9 mouse cellular contexts compared by ENCODE assay signal in the genomic region with DNA sequence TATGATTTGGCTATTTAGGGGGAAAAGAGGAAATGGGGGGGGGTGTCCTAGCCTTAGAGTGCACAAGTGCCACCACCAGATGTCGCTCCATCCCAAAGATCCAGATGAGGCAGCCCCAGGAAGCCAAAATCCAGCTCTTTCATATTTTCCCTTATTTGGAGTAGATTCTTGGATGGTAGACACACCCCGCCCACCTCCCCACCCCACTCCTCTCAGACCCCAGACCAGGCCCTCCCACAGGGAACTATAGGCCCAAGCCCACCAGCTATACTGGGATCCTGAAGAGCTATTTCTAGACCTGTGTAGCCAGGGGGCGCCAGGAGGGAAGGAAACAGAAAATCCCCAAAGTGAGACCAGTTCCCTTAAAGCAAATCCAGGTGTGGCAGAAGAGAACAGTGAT. TPM values are rescaled to one million over a fixed set of nuclear protein-coding genes. Genes with fewer than 3 reads are reported as not detected.
DNase-seq lines count a peak whose midpoint lies in the region; ATAC-seq and TF ChIP-seq lines count a peak whose summit lies in the region.
"Had no signal": no experiment of that assay in that cellular context is flagged by ENCODE, and none has a peak within 500 bp of the region (broad histone marks: within the 10 kb centered on the region; RNA-seq: fewer than 3 reads in every experiment).

No protein-coding gene starts in this region.

- peaks cover 2% of the 10 kb centered on the region; the same call in 1 of the 2 replicates for H3K9me3 ChIP-seq in embryonic facial prominence, embryonic 10.5 days
- H3K9me3 ChIP-seq in limb, embryonic 10.5 days (replicated peaks): no peaks in the 10 kb centered on the region
- no peaks in the 10 kb centered on the region for H3K9me3 ChIP-seq in midbrain, embryonic 14.5 days (ENCODE audit: control insufficient read depth, low read length)
- no peaks in the 10 kb centered on the region for H3K9me3 ChIP-seq in stomach, postnatal 0 days (ENCODE audit: control insufficient read depth, low read length)
- H3K9me3 ChIP-seq: G1E had no signal

- no peak for ATAC-seq in cerebellum, adult (ENCODE audit: insufficient number of reproducible peaks, low FRiP score, low TSS enrichment)
- ATAC-seq in midbrain, embryonic 14.5 days (ENCODE audit: low FRiP score, low TSS enrichment): no peak
- ATAC-seq in stomach, postnatal 0 days (ENCODE audit: low FRiP score, low TSS enrichment): peak; percentile 24; the same call in 1 of the 2 replicates

- H3K36me3 ChIP-seq in embryonic facial prominence, embryonic 10.5 days (replicated peaks): peaks cover 4% of the 10 kb centered on the region
- peaks cover 4% of the 10 kb centered on the region for H3K36me3 ChIP-seq in limb, embryonic 10.5 days
- H3K36me3 ChIP-seq in midbrain, embryonic 14.5 days (ENCODE audit: control insufficient read depth, insufficient read depth, low read length): no peaks in the 10 kb centered on the region
- H3K36me3 ChIP-seq in stomach, postnatal 0 days (ENCODE audit: control insufficient read depth, insufficient read depth, low read length): no peaks in the 10 kb centered on the region
- H3K36me3 ChIP-seq: G1E had no signal

- peak overlapping the region; percentile 87; the same call in 1 of the 2 replicates for H3K27ac ChIP-seq in embryonic facial prominence, embryonic 10.5 days (replicated peaks)
- H3K27ac ChIP-seq in limb, embryonic 10.5 days: peak overlapping the region; percentile 89; the same call in 1 of the 2 replicates
- no peak overlapping the region for H3K27ac ChIP-seq in midbrain, embryonic 14.5 days (replicated peaks; ENCODE audit: low read depth, low read length)
- H3K27ac ChIP-seq in stomach, postnatal 0 days (replicated peaks): peak overlapping the region; percentile 93

- no peak overlapping the region for H3K9ac ChIP-seq in midbrain, embryonic 14.5 days (replicated peaks; ENCODE audit: low read length)
- H3K9ac ChIP-seq in stomach, postnatal 0 days (ENCODE audit: low read length): peak overlapping the region; percentile 67

- WGBS in embryonic facial prominence, embryonic 10.5 days: 11% methylated on average over 3 of the region's 3 CpGs
- WGBS in limb, embryonic 10.5 days: 4% methylated on average over 3 of the region's 3 CpGs
- WGBS in midbrain, embryonic 14.5 days: 19% methylated on average over 3 of the region's 3 CpGs
- 6% methylated on average over 3 of the region's 3 CpGs for WGBS in stomach, postnatal 0 days

- H3K4me1 ChIP-seq in embryonic facial prominence, embryonic 10.5 days: peaks cover 15% of the 10 kb centered on the region
- H3K4me1 ChIP-seq in limb, embryonic 10.5 days: peaks cover 12% of the 10 kb centered on the region
- H3K4me1 ChIP-seq in midbrain, embryonic 14.5 days (ENCODE audit: control insufficient read depth, insufficient read depth, low read length): peaks cover 3% of the 10 kb centered on the region; the same call in 1 of the 2 replicates
- no peaks in the 10 kb centered on the region for H3K4me1 ChIP-seq in stomach, postnatal 0 days (replicated peaks; ENCODE audit: control insufficient read depth, insufficient read depth)

- H3K27me3 ChIP-seq in embryonic facial prominence, embryonic 10.5 days (replicated peaks; ENCODE audit: low read depth, poor library complexity, severe bottlenecking): no peaks in the 10 kb centered on the region
- H3K27me3 ChIP-seq in limb, embryonic 10.5 days (ENCODE audit: low read depth, poor library complexity, severe bottlenecking): peaks cover 24% of the 10 kb centered on the region
- no peaks in the 10 kb centered on the region for H3K27me3 ChIP-seq in midbrain, embryonic 14.5 days (ENCODE audit: control insufficient read depth, insufficient read depth, low read length)
- H3K27me3 ChIP-seq in stomach, postnatal 0 days (ENCODE audit: control insufficient read depth, insufficient read depth, low read length): no peaks in the 10 kb centered on the region

- H3K4me3 ChIP-seq in embryonic facial prominence, embryonic 10.5 days: peak overlapping the region; percentile 61
- H3K4me3 ChIP-seq in limb, embryonic 10.5 days: peak overlapping the region; percentile 58; the same call in 1 of the 2 replicates
- no peak overlapping the region for H3K4me3 ChIP-seq in midbrain, embryonic 14.5 days (replicated peaks; ENCODE audit: low read depth, low read length)
- H3K4me3 ChIP-seq in stomach, postnatal 0 days (ENCODE audit: low read depth, low read length): peak overlapping the region; percentile 44

- peak; percentile 44 for DNase-seq in cerebellum, adult 11 months
- peak; percentile 62 for DNase-seq in ZHBTc4 (ENCODE audit: low read depth, low spot score)
- DNase-seq in embryonic facial prominence, embryonic 10.5 days (ENCODE audit: low spot score): peak; percentile 77
- DNase-seq in heart, postnatal 4 days: peak; percentile 81
- DNase-seq in limb, embryonic 10.5 days (ENCODE audit: low spot score): peak; percentile 75
- peak; percentile 79 for DNase-seq in midbrain, embryonic 14.5 days
- peak; percentile 68 for DNase-seq in stomach, postnatal 0 days (ENCODE audit: low spot score)

- peak; percentile 74 for TF ChIP-seq CTCF in stomach, postnatal 0 days (IDR thresholded peaks at IDR 0.05; ENCODE audit: low read depth)

- TF ChIP-seq EP300 in stomach, postnatal 0 days (optimal IDR thresholded peaks at IDR 0.05): no peak

- H3K4me2 ChIP-seq in midbrain, embryonic 14.5 days (ENCODE audit: low read length): 0 out of 2 replicates have a peak overlapping the region, but pooled peaks have one; percentile 59
- peak overlapping the region; percentile 59 for H3K4me2 ChIP-seq in stomach, postnatal 0 days (replicated peaks; ENCODE audit: low read depth)

RNA-seq across cellular contexts. Expression of a gene that starts 1.0 kb away (rescaled TPM):
- polyA plus RNA-seq in embryonic facial prominence, embryonic 10.5 days (2016; fragmentation: Nextera tagmentation; extraction: Ambion mirVana): 315 and 331 TPM in 2 replicates
- total RNA-seq in heart, postnatal 4 days (2021): 100 to 1,000 TPM; 375 to 378 TPM
- 273 and 333 TPM in 2 replicates for polyA plus RNA-seq in limb, embryonic 10.5 days (2016; fragmentation: Nextera tagmentation; extraction: Ambion mirVana)
- polyA plus RNA-seq in midbrain, embryonic 14.5 days (2014; fragmentation: Nextera tagmentation; extraction: Ambion mirVana): 72.5 and 102 TPM in 2 replicates
- 256 and 289 TPM in 2 replicates for polyA plus RNA-seq in stomach, postnatal 0 days (2015; fragmentation: Nextera tagmentation; extraction: Ambion mirVana)

RNA-seq across cellular contexts. Expression of a gene that starts 5.8 kb away (rescaled TPM):
- 25.9 and 27.8 TPM in 2 replicates for polyA plus RNA-seq in embryonic facial prominence, embryonic 10.5 days (2016; fragmentation: Nextera tagmentation; extraction: Ambion mirVana)
- total RNA-seq in heart, postnatal 4 days (2021): 10 to 100 TPM; 57.6 to 61.6 TPM
- 25.2 and 29.8 TPM in 2 replicates for polyA plus RNA-seq in limb, embryonic 10.5 days (2016; fragmentation: Nextera tagmentation; extraction: Ambion mirVana)
- 19.5 and 49.3 TPM in 2 replicates for polyA plus RNA-seq in midbrain, embryonic 14.5 days (2014; fragmentation: Nextera tagmentation; extraction: Ambion mirVana)
- polyA plus RNA-seq in stomach, postnatal 0 days (2015; fragmentation: Nextera tagmentation; extraction: Ambion mirVana): 20.9 TPM in 2 replicates

RNA-seq across cellular contexts. Expression of a gene that starts 22.0 kb away (rescaled TPM):
- 846 and 850 TPM in 2 replicates for polyA plus RNA-seq in embryonic facial prominence, embryonic 10.5 days (2016; fragmentation: Nextera tagmentation; extraction: Ambion mirVana)
- total RNA-seq in heart, postnatal 4 days (2021): 100 to 1,000 TPM; 297 to 347 TPM
- polyA plus RNA-seq in limb, embryonic 10.5 days (2016; fragmentation: Nextera tagmentation; extraction: Ambion mirVana): 862 and 901 TPM in 2 replicates
- 527 and 538 TPM in 2 replicates for polyA plus RNA-seq in midbrain, embryonic 14.5 days (2014; fragmentation: Nextera tagmentation; extraction: Ambion mirVana)
- polyA plus RNA-seq in stomach, postnatal 0 days (2015; fragmentation: Nextera tagmentation; extraction: Ambion mirVana): 762 and 787 TPM in 2 replicates

RNA-seq across cellular contexts. Expression of a gene that starts 33.1 kb away (rescaled TPM):
- 68.8 and 70.4 TPM in 2 replicates for polyA plus RNA-seq in embryonic facial prominence, embryonic 10.5 days (2016; fragmentation: Nextera tagmentation; extraction: Ambion mirVana)
- 10 to 100 TPM; 39.3 to 46.4 TPM for total RNA-seq in heart, postnatal 4 days (2021)
- 69.0 and 80.5 TPM in 2 replicates for polyA plus RNA-seq in limb, embryonic 10.5 days (2016; fragmentation: Nextera tagmentation; extraction: Ambion mirVana)
- polyA plus RNA-seq in midbrain, embryonic 14.5 days (2014; fragmentation: Nextera tagmentation; extraction: Ambion mirVana): 64.9 and 76.8 TPM in 2 replicates
- 59.5 and 71.1 TPM in 2 replicates for polyA plus RNA-seq in stomach, postnatal 0 days (2015; fragmentation: Nextera tagmentation; extraction: Ambion mirVana)

RNA-seq across cellular contexts. Expression of a gene that starts 33.5 kb away (rescaled TPM):
- polyA plus RNA-seq in embryonic facial prominence, embryonic 10.5 days (2016; fragmentation: Nextera tagmentation; extraction: Ambion mirVana): 4.2 and 4.7 TPM in 2 replicates
- 10 to 100 TPM; 11.7 to 12.5 TPM for total RNA-seq in heart, postnatal 4 days (2021)
- 3.4 and 5.0 TPM in 2 replicates for polyA plus RNA-seq in limb, embryonic 10.5 days (2016; fragmentation: Nextera tagmentation; extraction: Ambion mirVana)
- polyA plus RNA-seq in midbrain, embryonic 14.5 days (2014; fragmentation: Nextera tagmentation; extraction: Ambion mirVana): 1.8 and 3.8 TPM in 2 replicates
- polyA plus RNA-seq in stomach, postnatal 0 days (2015; fragmentation: Nextera tagmentation; extraction: Ambion mirVana): 15.6 and 15.8 TPM in 2 replicates
